Mouse (Mus musculus) gastrocnemius, postnatal 14 days (tissue): ENCODE measurements around the gene Noto. TPM values are rescaled to one million over a fixed set of nuclear protein-coding genes. Genes with fewer than 3 reads are reported as not detected.

Source experiments
- DNase-seq: peaks from one replicate; pipeline ENCODE4 v3.0.0; 2021; ENCODE audit warnings: mixed read lengths
- intact Hi-C: fragments of 180-260 bp; cut with DNase I; formaldehyde crosslinking; loops from one replicate; pipeline ENCODE4 v1.15.1; 2025; ENCODE audit warnings: low total_unique reads
- total RNA-seq, 2 experiments: library from RNA; stranded (reverse); gene quantifications; 2 replicates each; pipeline ENCODE4 v1.2.3; 2021

Gene Noto
- total RNA-seq, 2 experiments from 2014 or later: not detected

DNA sequence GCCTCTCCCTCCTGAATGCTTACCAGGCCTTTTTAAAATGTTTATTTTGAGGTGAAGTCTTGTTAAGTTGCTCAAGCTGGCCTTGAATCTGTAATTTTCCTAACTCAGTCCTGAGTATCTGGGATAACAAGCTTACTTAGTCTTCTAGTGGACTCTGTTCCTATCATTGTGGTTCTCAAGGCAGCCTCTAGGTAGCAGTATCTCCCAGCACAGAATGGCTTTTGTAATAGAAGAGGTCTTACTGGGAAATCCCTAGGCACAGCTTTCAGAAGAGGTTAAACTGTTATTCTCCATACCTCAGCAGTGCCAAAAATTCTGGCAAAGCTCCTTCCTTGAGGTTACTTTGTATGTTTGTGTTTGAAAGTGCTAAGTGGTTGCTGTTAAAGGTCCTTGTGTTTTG, 41.7 kb downstream of the Noto start:
- intact Hi-C loops: no loop called here
- DNase-seq: no peak

DNA sequence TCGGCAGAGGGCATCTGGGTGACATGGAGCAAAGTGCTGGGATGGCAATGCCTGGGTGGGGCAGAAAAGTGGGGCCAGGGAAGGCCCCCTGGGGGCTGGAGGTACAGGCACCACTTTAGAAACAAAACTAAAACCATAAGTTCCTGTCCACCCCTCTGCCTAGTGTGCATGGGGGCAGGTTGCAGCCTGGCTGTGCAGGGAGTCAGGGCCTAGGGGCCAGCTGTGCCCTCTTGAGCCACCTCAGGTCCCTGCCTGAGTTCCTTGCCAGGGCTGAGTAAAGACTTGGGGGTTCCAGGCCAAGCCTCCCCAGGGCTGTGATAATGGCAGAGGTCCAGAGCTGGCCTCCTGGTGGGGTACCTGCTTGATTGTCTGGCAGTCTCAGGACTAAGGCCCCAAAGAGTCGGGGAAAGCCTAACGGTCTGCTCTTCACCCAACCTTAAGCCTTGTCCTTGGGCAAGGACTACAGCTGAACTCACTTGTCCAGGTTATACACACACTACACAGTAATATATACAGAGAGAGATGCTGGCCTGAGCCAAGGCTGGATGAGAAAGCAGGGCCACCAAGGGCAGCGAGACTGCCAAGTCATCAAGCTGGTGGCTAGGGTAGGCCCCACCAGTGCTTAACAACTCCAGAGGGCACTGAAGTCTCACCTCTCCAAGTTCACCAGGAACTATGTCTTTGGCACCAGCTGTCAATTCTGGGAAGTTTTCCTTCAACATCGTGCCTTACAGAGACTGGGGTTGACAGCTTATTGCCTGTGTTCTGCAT, 46.2 kb downstream of the Noto start:
- intact Hi-C loops: no loop called here
- no peak for DNase-seq

DNA sequence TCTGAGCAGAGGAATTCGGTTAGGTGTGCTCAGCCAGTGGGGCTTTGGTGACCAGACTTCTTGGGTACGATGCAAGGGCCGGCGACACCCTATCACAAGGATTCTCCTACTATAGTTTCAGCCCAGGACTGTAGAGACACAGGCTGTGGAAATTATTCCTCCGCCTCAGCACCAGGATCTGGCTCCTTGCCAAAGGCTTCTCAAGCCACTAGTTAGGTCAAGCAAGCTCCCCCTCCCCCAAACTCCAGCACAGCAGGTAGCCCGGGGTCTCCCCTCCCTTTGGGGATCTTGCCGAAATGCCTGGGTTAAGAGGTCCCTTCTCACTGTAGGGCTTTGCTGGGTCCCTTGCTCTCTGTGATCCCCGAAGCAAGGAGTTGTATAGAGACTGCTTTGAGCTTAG, 48.3 kb downstream of the Noto start:
- intact Hi-C loops: no loop called here
- DNase-seq: no peak

DNA sequence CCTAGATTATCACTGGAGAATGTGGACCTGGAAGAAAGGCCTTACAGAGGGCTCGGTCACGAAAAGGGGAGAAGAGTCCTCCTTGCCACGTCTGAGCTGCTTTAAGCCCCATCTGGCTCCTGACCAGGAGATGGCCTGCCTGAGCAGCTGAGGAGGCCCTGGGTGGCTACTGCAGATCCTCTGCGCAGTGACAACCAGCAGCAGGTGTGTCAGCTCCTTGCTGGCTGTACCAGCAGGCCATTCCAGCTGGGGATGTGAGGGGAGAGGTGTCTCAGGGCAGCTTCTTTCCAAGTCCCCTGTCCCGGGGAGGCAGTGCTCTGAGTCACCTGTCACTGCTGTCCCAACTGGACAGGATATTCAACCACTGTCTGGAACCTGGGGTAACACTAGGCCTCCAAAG, 48.9 kb downstream of the Noto start:
- intact Hi-C loops: no loop called here
- DNase-seq: no peak

DNA sequence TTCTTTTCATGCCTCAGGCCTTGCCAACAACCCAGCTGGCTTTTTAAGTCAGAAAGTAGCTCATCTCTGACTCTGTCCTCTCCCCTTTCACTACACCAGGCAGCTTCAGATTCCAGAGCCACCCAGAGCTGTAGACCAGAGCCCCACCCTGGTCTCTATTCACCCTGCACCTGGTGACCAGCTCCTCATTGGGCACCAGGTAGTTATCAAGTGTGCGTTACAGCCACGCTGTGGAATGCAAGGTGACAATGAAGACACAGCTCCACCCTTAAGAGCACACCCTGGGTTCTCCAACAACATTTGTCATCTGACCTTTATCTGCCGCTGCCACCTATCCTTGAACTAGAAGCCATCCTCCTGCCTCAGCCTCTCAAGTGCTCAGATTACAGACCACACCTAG, 51.9 kb downstream of the Noto start:
- intact Hi-C loops: no loop called here
- no peak for DNase-seq

DNA sequence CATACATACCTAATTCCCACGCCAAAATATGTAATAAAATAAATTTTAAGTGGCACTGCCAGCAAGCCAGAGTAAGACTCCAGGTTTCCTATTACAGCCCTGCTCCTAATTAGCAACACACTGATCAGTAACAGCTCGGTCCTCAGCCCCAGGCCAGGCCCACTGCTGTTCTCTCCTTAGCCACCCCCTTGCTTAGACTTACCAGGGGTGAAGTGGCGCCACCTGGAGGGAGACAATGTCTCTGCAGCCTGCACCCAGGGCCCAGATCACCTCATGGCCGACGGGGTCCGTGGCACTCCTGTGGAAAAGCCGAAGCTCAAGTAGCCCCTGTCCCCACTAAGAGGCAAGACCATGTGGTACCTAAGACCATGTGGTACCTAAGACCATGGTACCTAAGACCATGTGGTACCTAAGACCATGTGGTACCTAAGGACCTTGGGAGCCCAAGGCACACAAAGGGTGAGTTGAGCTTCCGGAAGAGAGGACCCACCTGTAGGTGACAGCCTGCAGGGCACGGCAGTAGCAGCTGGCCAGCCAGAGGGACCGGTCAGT, 53.8 kb downstream of the Noto start:
- intact Hi-C loops: no loop called here

DNA sequence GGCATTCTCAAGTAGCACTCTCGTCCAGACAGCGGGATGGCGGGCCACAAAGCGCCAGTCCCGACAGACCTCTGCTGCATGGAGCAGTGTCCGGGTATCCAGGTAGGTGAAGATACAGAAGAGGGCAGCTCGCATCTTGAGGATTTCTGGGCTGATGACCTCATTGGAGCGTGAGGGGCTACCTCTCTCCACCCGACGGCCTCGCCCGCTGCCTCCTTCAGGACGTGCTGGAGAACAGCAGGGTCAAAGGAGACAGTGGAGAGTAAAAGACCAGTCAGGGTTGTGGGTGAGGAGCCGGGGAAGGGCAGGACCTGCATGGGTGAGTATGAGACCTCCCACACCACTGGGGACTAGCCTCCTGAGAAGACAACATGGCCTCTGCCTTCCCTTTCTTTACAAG, 54.7 kb downstream of the Noto start:
- intact Hi-C loops: no loop called here
- DNase-seq: no peak

More for the DNA sequence above, 53.8 kb downstream of the Noto start:
- peak; percentile 29 for DNase-seq

Other genes starting within 250 kb of the Noto start
- not detected for gene Emx1, start 236.4 kb upstream of the Noto start, total RNA-seq
- gene Sfxn5, start 90.5 kb upstream of the Noto start, total RNA-seq: 1 to 10 TPM; 2.7 to 4.1 TPM
- gene Rab11fip5, start 49.3 kb upstream of the Noto start, total RNA-seq: 10 to 100 TPM; 25.9 to 31.5 TPM
- 1 to 10 TPM; 7.6 to 9.0 TPM for gene Smyd5, start 8.1 kb downstream of the Noto start, total RNA-seq
- 100 to 1,000 TPM; 128 to 142 TPM for gene Cct7, start 27.6 kb downstream of the Noto start, total RNA-seq
- 10 to 100 TPM; 14.2 to 16.7 TPM for gene Pradc1, start 28.1 kb downstream of the Noto start, total RNA-seq
- under 1 TPM; 0.02 to 0.04 TPM for gene Fbxo41, start 79.1 kb downstream of the Noto start, total RNA-seq
- not detected for gene Egr4, start 89.7 kb downstream of the Noto start, total RNA-seq
- gene Alms1, start 163.6 kb downstream of the Noto start, total RNA-seq: 1 to 10 TPM; 1.3 TPM